Mouse (Mus musculus): Measurements from ENCODE around the gene Hebp1. TPM values are rescaled to one million over a fixed set of nuclear protein-coding genes. Genes with fewer than 3 reads are reported as not detected.

The Hebp1 gene
- total and polyA plus RNA-seq, 2 experiments: 317 to 334 TPM

- Histone ChIP-seq H3K36me3 (ENCODE audit: control insufficient read depth, insufficient read depth, low read length) (no peaks in the 10 kb centered on the region), H3K27me3 (ENCODE audit: control insufficient read depth, insufficient read depth, low read length) (no peaks in the 10 kb centered on the region), H3K4me1 (ENCODE audit: control insufficient read depth, insufficient read depth, low read length) (peaks cover 5% of the 10 kb centered on the region), H3K4me3 (ENCODE audit: insufficient read depth, low read depth, low read length) (no peak overlapping the region), H3K79me2 (ENCODE audit: control insufficient read depth, insufficient read depth, low read length) (no peaks in the 10 kb centered on the region; the same call in 1 of the 2 replicates), H3K9ac (ENCODE audit: low read depth, low read length) (no peak overlapping the region), H3K27ac (replicated peaks; ENCODE audit: insufficient read depth, low read depth, low read length) (no peak overlapping the region)
- 68% methylated on average over 4 of the region's 4 CpGs for WGBS
- DNase-seq (ENCODE audit: extremely low read depth, low read depth, low spot score): no peak
- TF ChIP-seq CTCF (IDR thresholded peaks at IDR 0.05; ENCODE audit: low read depth, low read length) (no peak), POLR2A (IDR thresholded peaks at IDR 0.05; ENCODE audit: extremely low read depth, insufficient read depth, low read length) (no peak)
Observed at GRCm38 (mm10) chr6:135194907-135195306, 2.9 kb downstream of the Hebp1 start.

DNA sequence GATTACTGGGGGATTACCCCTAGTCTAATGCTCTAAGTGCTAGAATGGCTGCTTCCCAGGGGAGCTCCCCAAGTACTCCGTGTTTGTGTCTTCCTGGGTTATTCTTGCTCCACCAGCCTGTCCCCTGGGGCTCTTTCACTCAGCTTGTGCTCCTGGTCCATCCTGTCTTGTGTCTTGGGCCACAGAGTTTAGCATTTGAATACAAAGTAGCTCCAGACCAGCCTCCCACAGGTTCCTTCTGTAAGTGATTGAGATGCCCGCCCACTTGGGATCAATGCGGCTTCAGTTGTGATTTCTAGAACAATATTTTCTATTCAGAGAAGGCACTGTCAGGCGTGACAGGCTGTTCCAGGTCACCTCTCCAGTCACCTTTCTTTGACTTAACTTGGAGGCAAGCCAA lies 4.1 kb downstream of the Hebp1 start:
- DNase-seq (ENCODE audit: extremely low read depth, low read depth, low spot score): no peak
- Histone ChIP-seq H3K4me3 (ENCODE audit: insufficient read depth, low read depth, low read length) (no peak overlapping the region), H3K79me2 (ENCODE audit: control insufficient read depth, insufficient read depth, low read length) (no peaks in the 10 kb centered on the region), H3K27ac (replicated peaks; ENCODE audit: insufficient read depth, low read depth, low read length) (no peak overlapping the region), H3K27me3 (ENCODE audit: control insufficient read depth, insufficient read depth, low read length) (no peaks in the 10 kb centered on the region), H3K4me1 (ENCODE audit: control insufficient read depth, insufficient read depth, low read length) (peaks cover 3% of the 10 kb centered on the region; the same call in 1 of the 2 replicates), H3K9ac (ENCODE audit: low read depth, low read length) (no peak overlapping the region), H3K36me3 (ENCODE audit: control insufficient read depth, insufficient read depth, low read length) (no peaks in the 10 kb centered on the region)
- TF ChIP-seq POLR2A (IDR thresholded peaks at IDR 0.05; ENCODE audit: extremely low read depth, insufficient read depth, low read length) (no peak), CTCF (IDR thresholded peaks at IDR 0.05; ENCODE audit: low read depth, low read length) (no peak)
- WGBS: 55% methylated on average over 4 of the region's 4 CpGs

GRCm38 (mm10) chr6:135192993-135193392 lies 4.8 kb downstream of the Hebp1 start:
- Histone ChIP-seq H3K36me3 (ENCODE audit: control insufficient read depth, insufficient read depth, low read length) (no peaks in the 10 kb centered on the region), H3K9ac (ENCODE audit: low read depth, low read length) (no peak overlapping the region), H3K79me2 (ENCODE audit: control insufficient read depth, insufficient read depth, low read length) (no peaks in the 10 kb centered on the region), H3K27me3 (ENCODE audit: control insufficient read depth, insufficient read depth, low read length) (no peaks in the 10 kb centered on the region), H3K4me1 (ENCODE audit: control insufficient read depth, insufficient read depth, low read length) (no peaks in the 10 kb centered on the region), H3K27ac (replicated peaks; ENCODE audit: insufficient read depth, low read depth, low read length) (no peak overlapping the region), H3K4me3 (ENCODE audit: insufficient read depth, low read depth, low read length) (no peak overlapping the region)
- WGBS: 87% methylated on average over 8 of the region's 8 CpGs
- no peak for DNase-seq (ENCODE audit: extremely low read depth, low read depth, low spot score)
- no peak for TF ChIP-seq CTCF (IDR thresholded peaks at IDR 0.05; ENCODE audit: low read depth, low read length)

- DNase-seq (ENCODE audit: extremely low read depth, low read depth, low spot score): peak; percentile 26
- no peaks in the 10 kb centered on the region for H3K36me3 ChIP-seq (ENCODE audit: control insufficient read depth, insufficient read depth, low read length)
- no peak overlapping the region for H3K4me3 ChIP-seq (ENCODE audit: insufficient read depth, low read depth, low read length)
- no peaks in the 10 kb centered on the region for H3K27me3 ChIP-seq (ENCODE audit: control insufficient read depth, insufficient read depth, low read length)
- H3K4me1 ChIP-seq (ENCODE audit: control insufficient read depth, insufficient read depth, low read length): no peaks in the 10 kb centered on the region
- WGBS: 97% methylated on average over 1 of the region's 1 CpGs
- H3K27ac ChIP-seq (replicated peaks; ENCODE audit: insufficient read depth, low read depth, low read length): no peak overlapping the region
- no peaks in the 10 kb centered on the region for H3K79me2 ChIP-seq (ENCODE audit: control insufficient read depth, insufficient read depth, low read length)
- TF ChIP-seq CTCF (IDR thresholded peaks at IDR 0.05; ENCODE audit: low read depth, low read length) (no peak), POLR2A (IDR thresholded peaks at IDR 0.05; ENCODE audit: extremely low read depth, insufficient read depth, low read length) (no peak)
- H3K9ac ChIP-seq (ENCODE audit: low read depth, low read length): no peak overlapping the region
Observed at GRCm38 (mm10) chr6:135191906-135192305, 5.9 kb downstream of the Hebp1 start.

- H3K27ac ChIP-seq (replicated peaks; ENCODE audit: insufficient read depth, low read depth, low read length): no peak overlapping the region
- no peaks in the 10 kb centered on the region for H3K4me1 ChIP-seq (ENCODE audit: control insufficient read depth, insufficient read depth, low read length)
- WGBS: 84% methylated on average over 6 of the region's 6 CpGs
- no peak overlapping the region for H3K9ac ChIP-seq (ENCODE audit: low read depth, low read length)
- TF ChIP-seq POLR2A (IDR thresholded peaks at IDR 0.05; ENCODE audit: extremely low read depth, insufficient read depth, low read length) (no peak), CTCF (IDR thresholded peaks at IDR 0.05; ENCODE audit: low read depth, low read length) (no peak)
- H3K79me2 ChIP-seq (ENCODE audit: control insufficient read depth, insufficient read depth, low read length): no peaks in the 10 kb centered on the region
- no peak for DNase-seq (ENCODE audit: extremely low read depth, low read depth, low spot score)
- no peak overlapping the region for H3K4me3 ChIP-seq (ENCODE audit: insufficient read depth, low read depth, low read length)
- no peaks in the 10 kb centered on the region for H3K27me3 ChIP-seq (ENCODE audit: control insufficient read depth, insufficient read depth, low read length)
- H3K36me3 ChIP-seq (ENCODE audit: control insufficient read depth, insufficient read depth, low read length): no peaks in the 10 kb centered on the region
Observed at GRCm38 (mm10) chr6:135190122-135190521, 7.7 kb downstream of the Hebp1 start.

DNA sequence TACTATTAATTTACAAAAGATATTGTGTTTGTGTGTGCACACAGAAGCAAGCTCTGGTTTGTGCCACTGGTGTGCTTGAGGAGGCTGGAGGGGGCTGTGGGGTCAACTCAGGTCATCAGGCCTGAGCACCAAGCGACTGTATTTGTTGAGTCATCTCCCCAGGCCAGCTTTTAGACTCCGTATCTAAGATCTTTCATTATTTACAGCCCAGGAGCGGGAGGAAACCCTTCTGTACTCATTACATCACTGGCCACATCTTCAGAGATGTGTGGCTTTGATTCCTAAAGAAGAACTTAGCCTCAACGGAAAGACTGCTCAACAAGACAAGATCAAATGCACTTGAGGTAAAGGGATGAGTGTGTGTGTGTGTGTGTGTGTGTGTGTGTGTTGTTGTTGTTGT lies 9.2 kb downstream of the Hebp1 start:
- Histone ChIP-seq H3K27ac (replicated peaks; ENCODE audit: insufficient read depth, low read depth, low read length) (no peak overlapping the region), H3K4me3 (ENCODE audit: insufficient read depth, low read depth, low read length) (no peak overlapping the region), H3K9ac (ENCODE audit: low read depth, low read length) (no peak overlapping the region), H3K4me1 (ENCODE audit: control insufficient read depth, insufficient read depth, low read length) (peaks cover 2% of the 10 kb centered on the region; the same call in 1 of the 2 replicates), H3K79me2 (ENCODE audit: control insufficient read depth, insufficient read depth, low read length) (no peaks in the 10 kb centered on the region), H3K36me3 (ENCODE audit: control insufficient read depth, insufficient read depth, low read length) (no peaks in the 10 kb centered on the region), H3K27me3 (ENCODE audit: control insufficient read depth, insufficient read depth, low read length) (no peaks in the 10 kb centered on the region)
- WGBS: 74% methylated on average over 4 of the region's 4 CpGs
- TF ChIP-seq POLR2A (IDR thresholded peaks at IDR 0.05; ENCODE audit: extremely low read depth, insufficient read depth, low read length) (no peak), CTCF (IDR thresholded peaks at IDR 0.05; ENCODE audit: low read depth, low read length) (no peak)
- DNase-seq (ENCODE audit: extremely low read depth, low read depth, low spot score): no peak
